Mouse (Mus musculus) right cerebral cortex, postnatal 4 days (tissue): ENCODE results near the gene Qrich2.
"Not testable (repeated sequence)": the region's sequence is repeated elsewhere in the genome, so short reads cannot be mapped to it uniquely, and the experiment has no call there.

Experiments used
- DNase-seq: peaks from one replicate; pipeline ENCODE4 v3.0.0-alpha.2; 2022

Gene Qrich2

DNA sequence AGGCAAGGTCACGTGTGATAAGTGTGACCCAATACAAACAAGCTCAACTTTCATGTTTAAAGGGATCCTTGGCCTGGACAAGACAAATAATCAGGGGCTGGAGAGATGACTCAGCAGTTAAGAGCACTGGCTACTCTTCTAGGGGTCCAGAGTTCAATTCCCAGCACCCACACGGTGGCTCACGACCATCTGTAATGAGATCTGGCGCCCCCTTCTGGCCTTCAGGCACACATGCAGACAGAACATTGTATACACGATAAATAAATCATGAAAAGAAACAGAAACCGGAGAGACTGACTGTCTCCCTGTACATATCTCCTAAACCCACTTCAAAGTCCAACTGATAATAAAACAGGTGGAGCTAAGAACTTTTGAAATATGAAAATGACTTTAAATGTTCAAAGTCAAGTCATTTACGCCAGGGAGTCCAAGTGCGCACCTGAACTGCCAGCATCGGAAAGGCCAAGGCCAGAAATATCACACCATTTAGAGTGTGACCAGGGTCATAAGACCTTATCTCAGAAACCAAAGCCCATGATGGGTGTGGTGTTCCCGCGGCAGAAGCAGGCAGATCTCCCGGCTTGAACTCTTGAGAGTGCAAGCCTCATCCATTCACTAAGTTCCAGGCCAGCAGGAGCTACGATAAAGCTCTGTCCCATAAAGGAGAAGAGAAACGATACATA, 22.8 kb upstream of the Qrich2 start:
- no peak for DNase-seq

DNA sequence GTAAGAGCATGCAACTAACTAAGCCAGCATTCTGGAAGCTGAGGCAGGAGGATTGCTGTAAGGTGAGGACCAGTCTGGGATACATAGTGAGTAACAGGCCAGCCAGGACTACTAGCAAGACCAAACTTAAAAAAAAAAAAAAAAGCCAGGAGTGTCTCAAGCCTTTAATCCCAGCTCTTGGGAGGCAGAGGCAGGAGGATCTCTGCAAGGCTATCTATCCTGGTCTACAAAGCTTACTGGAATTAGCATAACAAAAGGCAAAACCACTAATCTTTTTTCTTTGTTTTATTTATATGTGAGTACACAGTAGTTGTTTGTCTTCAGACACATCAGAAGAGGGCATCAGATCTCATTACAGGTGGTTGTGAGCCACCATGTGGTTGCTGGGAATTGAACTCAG, 22.2 kb upstream of the Qrich2 start:
- DNase-seq: no peak

- DNase-seq: no peak
Observed at GRCm38 (mm10) chr11:116484261-116484660, 18.2 kb upstream of the Qrich2 start.

- no peak for DNase-seq
Observed at GRCm38 (mm10) chr11:116481776-116482175, 15.7 kb upstream of the Qrich2 start.

- no peak for DNase-seq
Observed at GRCm38 (mm10) chr11:116480975-116481374, 14.9 kb upstream of the Qrich2 start.

DNA sequence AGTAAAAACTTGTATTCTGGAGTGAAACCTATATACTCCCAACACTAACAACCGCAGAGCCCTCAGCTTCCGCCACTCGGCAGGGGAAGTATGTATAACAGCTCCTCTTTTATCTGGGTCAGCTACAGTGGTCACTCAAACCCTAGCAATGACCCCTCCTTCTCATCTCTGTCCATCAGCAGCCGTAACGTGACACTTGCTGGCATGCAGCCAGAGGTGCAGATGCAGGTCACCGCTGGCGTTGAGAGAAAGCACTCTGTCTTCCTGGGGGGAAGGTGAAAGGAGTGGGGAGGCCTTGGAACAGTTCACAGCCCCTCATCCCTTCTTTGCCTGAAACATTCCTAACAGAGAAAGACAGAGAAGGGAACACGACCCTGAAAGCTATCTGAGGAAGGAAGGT, 13.8 kb upstream of the Qrich2 start:
- no peak for DNase-seq

- DNase-seq: no peak
Observed at GRCm38 (mm10) chr11:116478978-116479377, 12.9 kb upstream of the Qrich2 start.

- no peak for DNase-seq
Observed at GRCm38 (mm10) chr11:116477160-116477759, 11.2 kb upstream of the Qrich2 start.

GRCm38 (mm10) chr11:116476696-116477095, 10.7 kb upstream of the Qrich2 start:
- no peak for DNase-seq

DNA sequence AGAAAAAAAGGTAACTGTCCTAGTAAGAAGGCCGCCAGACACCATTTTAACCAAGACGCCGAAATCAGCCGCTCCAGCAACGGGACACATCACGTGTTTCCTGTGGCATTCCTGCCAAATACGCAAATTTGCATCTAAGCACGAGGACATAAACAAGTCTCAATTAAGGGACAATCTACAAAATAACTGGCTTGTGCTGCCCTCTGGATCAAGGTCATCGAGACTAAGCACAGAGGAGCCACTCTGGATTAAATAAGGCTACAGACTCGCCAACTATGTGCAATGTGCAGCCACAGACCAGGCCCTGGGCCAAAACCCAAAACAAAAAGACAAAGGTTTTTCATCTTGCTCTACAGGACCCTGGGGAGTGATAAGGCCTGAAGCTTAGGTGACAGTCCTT, 10.0 kb upstream of the Qrich2 start:
- no peak for DNase-seq

GRCm38 (mm10) chr11:116472275-116472674, 6.2 kb upstream of the Qrich2 start:
- DNase-seq: no peak

- DNase-seq: no peak
Observed at GRCm38 (mm10) chr11:116470896-116471295, 4.9 kb upstream of the Qrich2 start.

DNA sequence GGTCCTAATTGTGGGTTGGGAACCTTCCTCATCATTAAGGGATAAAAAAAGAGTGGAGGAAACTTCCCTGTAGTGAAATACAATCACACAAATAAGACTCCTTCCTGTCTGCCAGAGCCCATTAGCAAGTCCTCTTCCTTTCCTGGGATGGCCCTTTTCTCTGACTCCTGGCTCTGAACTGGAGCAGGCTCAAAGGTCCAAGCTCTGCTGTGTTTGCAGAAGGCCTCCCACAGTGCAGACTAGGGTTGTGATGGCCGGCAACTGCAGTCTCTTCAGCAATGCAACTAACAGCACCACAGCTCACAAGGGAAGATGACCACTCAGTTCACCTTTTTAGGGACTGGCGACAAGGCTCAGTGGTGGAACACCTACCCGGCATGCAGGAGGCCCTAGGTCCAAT, 4.2 kb upstream of the Qrich2 start:
- no peak for DNase-seq

DNA sequence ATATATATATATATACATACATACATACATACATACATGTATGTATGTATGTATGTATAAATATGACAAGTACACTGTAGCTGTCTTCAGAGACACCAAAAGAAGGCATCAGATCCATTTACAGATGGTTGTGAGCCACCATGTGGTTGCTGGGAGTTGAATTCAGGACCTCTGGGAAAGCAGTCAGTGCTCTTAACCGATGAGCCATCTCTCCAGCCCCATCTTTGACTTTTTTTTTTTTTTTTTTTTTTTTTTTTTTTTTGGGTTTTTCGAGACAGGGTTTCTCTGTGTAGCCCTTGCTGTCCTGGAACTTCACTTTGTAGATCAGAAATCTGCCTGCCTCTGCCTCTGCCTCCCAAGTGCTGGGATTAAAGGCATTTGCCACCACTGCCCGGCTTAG, 2.3 kb upstream of the Qrich2 start:
- DNase-seq: not testable (repeated sequence)

DNA sequence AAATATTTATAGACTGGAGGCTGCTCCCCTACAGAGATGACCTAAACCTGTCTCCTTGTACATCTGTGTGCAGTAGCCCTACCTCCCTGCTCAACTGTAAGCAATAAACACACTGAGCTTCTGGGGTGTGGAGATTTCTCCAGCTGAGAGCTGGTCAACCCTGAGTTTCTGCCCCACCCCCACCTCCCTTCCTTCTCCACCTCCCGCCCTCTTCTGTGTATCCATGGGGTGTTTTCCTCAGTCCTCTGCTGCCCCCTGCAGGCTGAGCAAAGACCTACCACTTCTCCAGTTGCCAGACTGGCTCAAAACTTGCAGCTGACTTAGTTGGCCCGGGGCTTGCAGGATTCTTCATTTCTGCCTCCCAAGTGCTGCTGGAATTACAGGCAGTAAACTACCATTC, 2.2 kb downstream of the Qrich2 start:
- DNase-seq: peak; percentile 82

DNA sequence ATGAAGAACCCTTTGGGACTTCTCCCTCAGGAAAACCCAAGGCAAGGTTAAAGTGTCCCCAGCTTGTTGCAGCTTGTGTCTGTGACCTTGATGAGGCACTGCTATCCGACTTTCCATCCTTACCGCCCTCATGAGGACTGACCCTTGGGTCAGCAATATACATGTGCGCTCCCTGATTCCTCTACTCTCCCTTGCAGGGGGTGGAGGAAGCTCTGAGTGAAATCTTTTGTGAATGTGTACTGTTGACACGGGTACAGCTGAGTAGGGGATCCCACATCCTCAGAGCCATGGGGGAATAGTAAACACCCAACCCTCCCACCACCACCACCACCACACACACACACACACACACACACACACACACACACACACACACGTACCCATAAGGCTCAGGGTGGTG, 2.7 kb downstream of the Qrich2 start:
- no peak for DNase-seq

GRCm38 (mm10) chr11:116459786-116460185, 6.3 kb downstream of the Qrich2 start:
- no peak for DNase-seq

DNA sequence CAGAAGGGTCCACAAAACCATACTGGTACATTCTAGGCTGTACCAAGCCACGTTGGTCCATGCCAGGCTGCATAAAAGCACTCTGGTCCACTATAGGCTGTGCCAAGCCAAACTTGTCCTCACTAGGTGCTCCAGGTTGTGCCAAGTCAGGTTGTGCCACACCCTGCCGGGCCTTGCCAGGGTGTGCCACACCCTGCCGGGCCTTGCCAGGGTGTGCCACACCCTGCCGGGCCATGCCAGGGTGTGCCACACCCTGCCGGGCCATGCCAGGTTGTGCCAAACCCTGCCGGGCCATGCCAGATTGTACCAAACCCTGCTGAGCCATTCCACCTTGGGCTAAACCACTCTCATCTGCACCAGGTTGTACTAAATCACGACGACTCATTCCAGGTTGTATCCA, 9.8 kb downstream of the Qrich2 start:
- DNase-seq: no peak

DNA sequence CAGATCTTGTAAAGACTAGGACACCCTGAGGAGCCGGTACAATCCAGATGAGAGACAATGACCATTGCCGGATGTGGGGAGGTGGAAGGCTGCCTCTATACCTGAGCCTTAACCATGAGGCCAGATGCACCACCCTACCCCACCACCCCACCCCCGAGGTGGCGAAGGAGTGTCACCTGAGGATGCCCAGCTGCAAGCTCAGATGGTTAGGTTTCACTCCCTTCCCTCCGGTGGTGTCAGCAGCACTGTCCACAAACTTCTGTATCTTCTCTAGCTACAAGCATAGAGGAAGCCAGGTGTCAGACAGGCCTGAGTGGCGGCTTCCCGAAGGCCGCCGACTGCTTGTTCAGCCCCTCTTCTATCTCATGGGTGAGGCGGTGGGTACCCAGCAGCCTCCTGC, 12.2 kb downstream of the Qrich2 start:
- DNase-seq: no peak

DNA sequence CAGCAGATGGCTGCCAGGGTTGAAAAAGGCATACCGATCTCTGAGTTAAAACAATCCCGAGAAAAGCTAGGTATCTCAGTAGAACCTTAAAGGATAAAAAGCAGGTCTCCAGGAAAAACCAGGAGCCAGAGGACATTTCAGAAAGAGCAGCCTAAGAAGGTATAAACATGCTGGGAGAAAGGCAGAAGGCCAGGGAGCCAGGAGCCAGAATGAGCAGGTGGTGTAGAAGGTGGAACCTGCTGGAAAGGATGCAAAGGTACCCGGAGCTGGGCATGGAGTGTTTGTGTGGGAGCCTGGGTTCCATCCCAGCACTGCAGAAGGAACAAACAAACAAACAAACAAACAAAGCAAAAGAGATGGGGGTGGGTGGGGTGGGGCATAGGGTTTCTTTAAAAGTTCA, 16.7 kb downstream of the Qrich2 start:
- no peak for DNase-seq

- DNase-seq: no peak
Observed at GRCm38 (mm10) chr11:116447822-116448221, 18.2 kb downstream of the Qrich2 start.

GRCm38 (mm10) chr11:116446308-116446887, 19.6 kb downstream of the Qrich2 start:
- no peak for DNase-seq

DNA sequence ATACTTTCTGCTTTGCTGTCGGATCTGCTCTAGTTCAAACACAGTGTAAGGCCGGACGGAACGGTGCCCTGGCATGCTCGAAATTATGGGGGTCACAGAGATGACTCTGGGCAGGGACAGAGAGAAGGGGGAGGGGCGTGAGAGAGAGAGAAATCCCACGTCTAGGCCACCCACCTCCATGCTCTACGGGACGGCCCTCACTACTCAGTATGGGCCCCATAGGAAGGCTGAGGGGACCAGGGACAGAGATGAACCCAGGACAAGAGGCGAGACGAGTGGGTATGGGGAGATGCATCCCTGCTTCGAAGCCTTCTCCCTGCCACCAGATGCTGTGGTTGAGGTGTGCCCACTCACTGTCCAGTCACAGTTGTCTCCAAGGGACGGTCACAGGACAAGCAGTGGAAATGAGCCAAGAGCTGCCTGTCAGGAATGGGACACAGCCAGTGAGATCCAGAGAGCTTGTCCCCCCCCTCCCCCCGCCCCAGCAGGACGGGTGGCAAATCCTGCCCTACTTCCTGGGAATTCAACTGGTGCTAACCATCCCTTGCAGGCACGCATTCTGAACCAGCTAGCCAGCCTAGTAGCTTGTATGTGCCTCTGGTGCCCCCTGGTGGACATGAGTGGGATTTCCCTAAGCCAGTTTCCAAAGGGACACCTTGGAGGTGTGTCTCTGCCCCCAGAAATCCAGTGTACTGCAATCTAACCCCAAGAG, 20.3 kb downstream of the Qrich2 start:
- DNase-seq: peak; percentile 97

- DNase-seq: no peak
Observed at GRCm38 (mm10) chr11:116443935-116444334, 22.1 kb downstream of the Qrich2 start.
